Mouse (Mus musculus) megakaryocyte, embryonic 14.5 days (primary cell): ENCODE results near the gene Spi1.

Experiments used
- FLI1 ChIP-seq: IDR thresholded peaks from 2 replicates; pipeline ENCODE4 v1.6.1; 2012; ENCODE audit warnings: low read length, inconsistent platforms, mixed read lengths
- GATA1 ChIP-seq: IDR thresholded peaks from 3 replicates; pipeline ENCODE4 v1.6.1; 2012; ENCODE audit warnings: mixed read lengths, low read length, inconsistent platforms, borderline replicate concordance

DNA sequence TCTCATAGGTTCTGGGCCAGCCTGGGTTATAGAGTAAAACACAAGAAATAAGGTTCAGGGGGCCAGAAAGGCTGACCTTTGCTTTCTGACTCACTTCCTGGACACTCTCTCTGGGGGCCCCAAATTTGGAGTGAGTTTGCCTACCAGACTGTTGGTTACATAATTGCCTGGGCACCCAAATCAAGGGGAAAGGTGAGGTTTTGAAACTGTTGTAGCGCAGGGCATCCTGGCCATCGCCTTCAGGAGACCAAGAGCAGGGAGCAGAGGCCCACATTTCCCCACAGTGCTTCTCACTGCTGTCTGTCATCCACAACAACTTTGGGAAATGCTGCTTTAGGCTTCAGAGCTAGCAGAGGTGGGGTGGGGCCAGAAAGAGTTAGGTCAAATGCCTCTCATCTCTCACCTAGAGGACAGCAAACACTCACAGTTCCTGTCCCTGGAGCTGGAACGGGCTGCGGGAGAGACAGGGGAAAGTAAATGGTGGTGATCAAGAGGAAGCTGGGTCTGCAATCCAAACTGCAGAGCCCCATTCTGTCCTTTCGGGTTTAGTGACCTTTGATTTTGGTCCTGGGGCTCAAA lies 27.7 kb downstream of the Spi1 start:
- TF ChIP-seq GATA1 = no peak
- TF ChIP-seq FLI1 = no peak
